21 mouse cellular contexts compared by ENCODE assay signal in the genomic region with DNA sequence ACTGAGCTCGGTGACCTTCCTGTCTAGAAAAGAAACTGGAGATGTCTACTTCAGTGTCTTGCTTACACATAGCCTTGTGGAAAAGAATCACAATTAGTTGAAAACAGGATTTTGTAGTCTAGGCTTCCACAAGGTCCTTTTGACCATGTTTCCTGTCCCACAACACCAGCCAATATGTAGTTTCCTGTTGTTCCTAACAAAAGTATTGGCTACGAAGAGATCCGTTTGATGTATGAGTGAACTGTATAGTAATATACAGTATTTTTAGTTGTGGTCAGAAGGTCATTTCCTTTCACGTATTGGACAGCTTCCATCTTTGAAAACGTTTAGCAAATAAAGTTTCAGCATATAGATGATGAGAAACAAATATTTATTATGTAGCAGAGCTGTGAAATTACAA.
"Had no signal": no experiment of that assay in that cellular context is flagged by ENCODE, and none has a peak within 500 bp of the region (broad histone marks: within the 10 kb centered on the region; RNA-seq: fewer than 3 reads in every experiment).

No protein-coding gene starts in this region.

- ATAC-seq: intestine, postnatal 0 days; midbrain, embryonic 13.5 days; midbrain, embryonic 16.5 days had no signal

- H3K27ac ChIP-seq: layer of hippocampus, adult 2 months; left cerebral cortex, adult 2 months; liver, embryonic 14.5 days; midbrain, embryonic 10.5 days; midbrain, embryonic 13.5 days; neural tube, embryonic 13.5 days; stomach, embryonic 15.5 days had no signal

- H3K9me3 ChIP-seq: midbrain, embryonic 13.5 days; neural tube, embryonic 13.5 days; stomach, embryonic 15.5 days had no signal

- H3K4me3 ChIP-seq: layer of hippocampus, adult 2 months; left cerebral cortex, adult 2 months; megakaryocyte, embryonic 14.5 days; midbrain, embryonic 10.5 days; midbrain, embryonic 13.5 days; myocyte; neural tube, embryonic 13.5 days; stomach, embryonic 15.5 days had no signal

- H3K27me3 ChIP-seq: megakaryocyte, embryonic 14.5 days; midbrain, embryonic 13.5 days; neural tube, embryonic 13.5 days; stomach, embryonic 15.5 days had no signal

- DNase-seq: kidney, adult 8-10 months; kidney, postnatal 25 days; layer of hippocampus, adult 9-11 months; lung, adult 18-20 months; lung, postnatal 10 days; retina, postnatal 1 day; right cerebral cortex, postnatal 25 days; spleen, adult 18-20 months; thymus, postnatal 25 days had no signal

- H3K36me3 ChIP-seq: stomach, embryonic 15.5 days had no signal

- H3K4me2 ChIP-seq: liver, embryonic 11.5 days; midbrain, embryonic 13.5 days; neural tube, embryonic 13.5 days; stomach, embryonic 15.5 days had no signal

- H3K4me1 ChIP-seq: megakaryocyte, embryonic 14.5 days; stomach, embryonic 15.5 days had no signal

- H3K9ac ChIP-seq: liver, embryonic 14.5 days; midbrain, embryonic 13.5 days; neural tube, embryonic 13.5 days; stomach, embryonic 15.5 days had no signal
